Mouse (Mus musculus) testis, postnatal 14 days (tissue): ENCODE data around the gene Cers4.
A peak's percentile ranks its signal among the peaks of the same experiment; 100 is the strongest.

ENCODE experiments used
- DNase-seq: peaks from one replicate; pipeline ENCODE4 v3.0.0; 2021; ENCODE audit warnings: low spot score

Gene Cers4

GRCm38 (mm10) chr8:4492851-4493685 lies at the start of gene Cers4:
Gene Cers4, plus strand, starts transcription at chr8:4493026.
- peak; percentile 83 for DNase-seq

- DNase-seq = no peak
Observed at GRCm38 (mm10) chr8:4458165-4458564, 34.7 kb upstream of the Cers4 start.

- no peak for DNase-seq
Observed at GRCm38 (mm10) chr8:4463061-4463460, 29.8 kb upstream of the Cers4 start.

- no peak for DNase-seq
Observed at GRCm38 (mm10) chr8:4474419-4475187, 18.2 kb upstream of the Cers4 start.

- DNase-seq = no peak
Observed at GRCm38 (mm10) chr8:4481154-4481553, 11.7 kb upstream of the Cers4 start.

GRCm38 (mm10) chr8:4481586-4481985 lies 11.2 kb upstream of the Cers4 start:
- DNase-seq = no peak

- no peak for DNase-seq
Observed at GRCm38 (mm10) chr8:4482501-4482900, 10.3 kb upstream of the Cers4 start.

- DNase-seq = peak; percentile 24
Observed at GRCm38 (mm10) chr8:4483330-4483729, 9.5 kb upstream of the Cers4 start.

GRCm38 (mm10) chr8:4493686-4494440 lies 1.0 kb downstream of the Cers4 start:
- DNase-seq = peak; percentile 8

GRCm38 (mm10) chr8:4495976-4496375 lies 3.1 kb downstream of the Cers4 start:
- DNase-seq = no peak

- DNase-seq = no peak
Observed at GRCm38 (mm10) chr8:4497610-4498009, 4.8 kb downstream of the Cers4 start.

GRCm38 (mm10) chr8:4505364-4505763 lies 12.5 kb downstream of the Cers4 start:
- DNase-seq = no peak

- DNase-seq = no peak
Observed at GRCm38 (mm10) chr8:4507527-4507926, 14.7 kb downstream of the Cers4 start.

- no peak for DNase-seq
Observed at GRCm38 (mm10) chr8:4510824-4511223, 18.0 kb downstream of the Cers4 start.

- no peak for DNase-seq
Observed at GRCm38 (mm10) chr8:4511429-4512115, 18.7 kb downstream of the Cers4 start.

GRCm38 (mm10) chr8:4512116-4512495 lies 19.3 kb downstream of the Cers4 start:
- peak; percentile 15 for DNase-seq

- DNase-seq = peak; percentile 15
Observed at GRCm38 (mm10) chr8:4516162-4516561, 23.3 kb downstream of the Cers4 start.

- DNase-seq = no peak
Observed at GRCm38 (mm10) chr8:4521472-4521871, 28.6 kb downstream of the Cers4 start.

- DNase-seq = no peak
Observed at GRCm38 (mm10) chr8:4523525-4523924, 30.7 kb downstream of the Cers4 start.
